Mouse (Mus musculus) MEL (cell line): ENCODE measurements around the gene Mrpl42. TPM values are rescaled to one million over a fixed set of nuclear protein-coding genes. Genes with fewer than 3 reads are reported as not detected.
A peak's percentile ranks its signal among the peaks of the same experiment; 100 is the strongest.

ENCODE experiments used
- DNase-seq: peaks from one replicate; pipeline ENCODE4 v3.0.0; 2011; ENCODE audit warnings: low read depth, low spot score
- H3K27ac ChIP-seq: 2 replicates; pipeline ENCODE4 v1.5.1; 2012; ENCODE audit warnings: low read depth, mild to moderate bottlenecking, control low read depth, low read length, moderate library complexity; ENCODE audit not compliant: control insufficient read depth
- H3K27me3 ChIP-seq, 2 experiments: fragments of 150-350 bp in 1 of 2; sonication (generic) in 1 of 2; 2 replicates each; pipeline ENCODE4 v1.6.1; 2012; ENCODE audit warnings: low read length in 2 of 2, mild to moderate bottlenecking in 2 of 2, improper control_type of control experiment in 1 of 2, moderate library complexity in 1 of 2; ENCODE audit not compliant: insufficient read depth in 2 of 2, control insufficient read depth in 1 of 2
- H3K36me3 ChIP-seq, 2 experiments: 2 replicates each; pipeline ENCODE4 v1.6.1; 2012 to 2014; ENCODE audit warnings: low read length in 2 of 2, improper control_type of control experiment in 1 of 2, inconsistent platforms in 1 of 2, mild to moderate bottlenecking in 1 of 2; ENCODE audit not compliant: insufficient read depth in 2 of 2, control insufficient read depth in 1 of 2
- H3K4me1 ChIP-seq, 2 experiments: fragments of 150-350 bp in 1 of 2; sonication (generic) in 1 of 2; 2 replicates each; pipeline ENCODE4 v1.6.1; 2012; ENCODE audit warnings: low read length in 2 of 2, improper control_type of control experiment in 1 of 2, mild to moderate bottlenecking in 1 of 2; ENCODE audit not compliant: insufficient read depth in 2 of 2, control insufficient read depth in 1 of 2
- H3K4me3 ChIP-seq, 2 experiments: fragments of 150-350 bp in 1 of 2; sonication (generic) in 1 of 2; 2 replicates each; pipeline ENCODE4 v1.5.1; 2012; ENCODE audit warnings: low read depth in 2 of 2, low read length in 2 of 2, mild to moderate bottlenecking in 2 of 2, moderate library complexity in 2 of 2, control low read depth in 1 of 2, improper control_type of control experiment in 1 of 2; ENCODE audit not compliant: control insufficient read depth in 1 of 2, insufficient read depth in 1 of 2
- H3K79me2 ChIP-seq: 2 replicates; pipeline ENCODE4 v1.6.1; 2012; ENCODE audit warnings: mild to moderate bottlenecking, low read length, moderate library complexity; ENCODE audit not compliant: control insufficient read depth, poor library complexity, insufficient read depth
- H3K9ac ChIP-seq: 2 replicates; pipeline ENCODE4 v1.6.1; 2012; ENCODE audit warnings: low read depth, mild to moderate bottlenecking, control low read depth, low read length, moderate library complexity; ENCODE audit not compliant: control insufficient read depth, poor library complexity, severe bottlenecking
- H3K9me3 ChIP-seq: fragments of 150-350 bp; sonication (generic); replicated peaks from 2 replicates; pipeline ENCODE4 v1.6.1; 2012; ENCODE audit warnings: mild to moderate bottlenecking, low read length, improper control_type of control experiment, moderate library complexity; ENCODE audit not compliant: insufficient read depth
- CTCF ChIP-seq, 3 experiments: IDR thresholded peaks in 2 of 3; conservative IDR thresholded peaks in 1 of 3; 2 replicates each; pipeline ENCODE4 v1.5.1; 2011 to 2012; ENCODE audit warnings: low read length in 3 of 3, low read depth in 2 of 3, mild to moderate bottlenecking in 2 of 3, improper control_type of control experiment in 1 of 3, inconsistent platforms in 1 of 3, mixed read lengths in 1 of 3, moderate library complexity in 1 of 3; ENCODE audit not compliant: control insufficient read depth in 1 of 3, insufficient read depth in 1 of 3, poor library complexity in 1 of 3, severe bottlenecking in 1 of 3
- E2F4 ChIP-seq: IDR thresholded peaks from 2 replicates; pipeline ENCODE4 v1.6.1; 2011; ENCODE audit warnings: low read depth, low read length, improper control_type of control experiment, borderline replicate concordance
- GATA1 ChIP-seq: IDR thresholded peaks from 2 replicates; pipeline ENCODE4 v1.6.1; 2011; ENCODE audit warnings: low read depth, low read length, improper control_type of control experiment
- HCFC1 ChIP-seq: IDR thresholded peaks from 2 replicates; pipeline ENCODE4 v1.6.1; 2012; ENCODE audit warnings: low read depth, mild to moderate bottlenecking, inconsistent platforms, low read length, improper control_type of control experiment, moderate library complexity
- JUND ChIP-seq: IDR thresholded peaks from 2 replicates; pipeline ENCODE4 v1.6.1; 2011; ENCODE audit warnings: low read depth, mild to moderate bottlenecking, improper control_type of control experiment, low read length
- MAFK ChIP-seq: IDR thresholded peaks from 2 replicates; pipeline ENCODE4 v1.6.1; 2011; ENCODE audit warnings: low read depth, mild to moderate bottlenecking, low read length, improper control_type of control experiment, borderline replicate concordance
- MAX ChIP-seq: IDR thresholded peaks from 2 replicates; pipeline ENCODE4 v1.6.1; 2011; ENCODE audit warnings: low read length, improper control_type of control experiment
- MAZ ChIP-seq: IDR thresholded peaks from 2 replicates; pipeline ENCODE4 v1.6.1; 2012; ENCODE audit warnings: low read depth, mild to moderate bottlenecking, inconsistent platforms, low read length, improper control_type of control experiment
- MYB ChIP-seq: IDR thresholded peaks from 2 replicates; pipeline ENCODE4 v1.6.1; 2011; ENCODE audit warnings: mild to moderate bottlenecking, low read depth, low read length, improper control_type of control experiment
- POLR2A ChIP-seq, 2 experiments: IDR thresholded peaks; 2 replicates each; pipeline ENCODE4 v1.6.1; 2011 to 2012; ENCODE audit warnings: low read length in 2 of 2, mild to moderate bottlenecking in 2 of 2, control low read depth in 1 of 2, improper control_type of control experiment in 1 of 2, low read depth in 1 of 2, moderate library complexity in 1 of 2; ENCODE audit not compliant: control insufficient read depth in 1 of 2, insufficient read depth in 1 of 2, poor library complexity in 1 of 2
- POLR2AphosphoS5 ChIP-seq: IDR thresholded peaks from 2 replicates; pipeline ENCODE4 v1.6.1; 2012; ENCODE audit warnings: low read depth, borderline replicate concordance, mild to moderate bottlenecking, inconsistent platforms, low read length, moderate library complexity, mixed read lengths
- SMC3 ChIP-seq: IDR thresholded peaks from 2 replicates; pipeline ENCODE4 v1.6.1; 2011; ENCODE audit warnings: low read depth, low read length, improper control_type of control experiment
- TAL1 ChIP-seq: IDR thresholded peaks from 2 replicates; pipeline ENCODE4 v1.6.1; 2012; ENCODE audit warnings: mild to moderate bottlenecking, inconsistent platforms, low read length, moderate library complexity, mixed read lengths
- TBP ChIP-seq: IDR thresholded peaks from 2 replicates; pipeline ENCODE4 v1.8.0; 2011; ENCODE audit warnings: low read depth, low read length, improper control_type of control experiment
- TCF12 ChIP-seq: IDR thresholded peaks from 2 replicates; pipeline ENCODE4 v1.6.1; 2014; ENCODE audit warnings: low read depth, mild to moderate bottlenecking, inconsistent platforms, low read length, improper control_type of control experiment, moderate library complexity
- USF1 ChIP-seq: IDR thresholded peaks from 2 replicates; pipeline ENCODE4 v1.6.1; 2014; ENCODE audit warnings: low read depth, mild to moderate bottlenecking, inconsistent platforms, low read length, improper control_type of control experiment, moderate library complexity
- ZC3H11A ChIP-seq: IDR thresholded peaks from 2 replicates; pipeline ENCODE4 v1.6.1; 2012; ENCODE audit warnings: low read depth, mild to moderate bottlenecking, inconsistent platforms, low read length, improper control_type of control experiment
- ZNF384 ChIP-seq: IDR thresholded peaks from 2 replicates; pipeline ENCODE4 v1.6.1; 2012; ENCODE audit warnings: low read depth, mild to moderate bottlenecking, inconsistent platforms, low read length, improper control_type of control experiment
- polyA plus RNA-seq, 2 experiments: library from polyadenylated mRNA; stranded (reverse) in 1 of 2; unstranded in 1 of 2; fragments of >175 nt in 1 of 2; fragments of >200 nt in 1 of 2; gene quantifications; 2 replicates each; pipeline versions ENCODE4 v1.2.1 to v1.2.4; 2012; ENCODE audit warnings: low replicate concordance in 2 of 2, low read depth in 1 of 2; ENCODE audit not compliant: insufficient read length in 2 of 2, insufficient read depth in 1 of 2, missing spikeins in 1 of 2
- total RNA-seq: library from RNA; depleted of rRNA; stranded (reverse); fragments of 300-350 nt; gene quantifications from 2 replicates; pipeline ENCODE4 v1.2.3, GENCODE M21; 2012

Gene Mrpl42
- total and polyA plus RNA-seq, 3 experiments = 187 to 1,026 (median 298) TPM

- no peak overlapping the region for H3K4me3 ChIP-seq
Measured at GRCm38 (mm10) chr10:95468894-95469293, 32.8 kb downstream of the Mrpl42 start.

GRCm38 (mm10) chr10:95465485-95465896 is 36.2 kb downstream of the Mrpl42 start:
- no peak overlapping the region for H3K4me3 ChIP-seq
- H3K4me1 ChIP-seq = peaks cover 0 to 8% of the 10 kb centered on the region in 2 experiments; a peak in 3 of 4 replicates
- H3K27ac ChIP-seq = no peak overlapping the region
- peaks cover 0 to 9% of the 10 kb centered on the region in 2 experiments; a peak in 2 of 4 replicates for H3K36me3 ChIP-seq
- no peak for DNase-seq
- no peaks in the 10 kb centered on the region for H3K9me3 ChIP-seq
- H3K27me3 ChIP-seq = no peaks in the 10 kb centered on the region
- H3K9ac ChIP-seq = no peak overlapping the region
- TF ChIP-seq ZNF384 (no peak), ZC3H11A (no peak), TCF12 (no peak), MAFK (no peak), SMC3 (no peak), USF1 (no peak), POLR2A (IDR thresholded peaks at IDR 0.05; ENCODE audit: control insufficient read depth in 1 of 2, insufficient read depth in 1 of 2, low read depth in 1 of 2, low read length in 2 of 2, poor library complexity in 1 of 2) (no peak), MYB (no peak), POLR2AphosphoS5 (no peak), TBP (no peak), GATA1 (no peak), E2F4 (no peak), MAX (no peak)
- TF ChIP-seq, all 39 proteins: peak for 0
- no peaks in the 10 kb centered on the region for H3K79me2 ChIP-seq

More at GRCm38 (mm10) chr10:95468894-95469293, 32.8 kb downstream of the Mrpl42 start:
- H3K36me3 ChIP-seq = no peaks in the 10 kb centered on the region
- no peak for DNase-seq
- H3K27ac ChIP-seq = no peak overlapping the region
- H3K9ac ChIP-seq = no peak overlapping the region
- no peaks in the 10 kb centered on the region for H3K27me3 ChIP-seq
- no peaks in the 10 kb centered on the region for H3K4me1 ChIP-seq
- no peaks in the 10 kb centered on the region for H3K79me2 ChIP-seq
- no peak for TF ChIP-seq ZC3H11A
- TF ChIP-seq ZNF384 = 0 out of 2 replicates have a peak, but pooled peaks have one; percentile 0
- no peaks in the 10 kb centered on the region for H3K9me3 ChIP-seq

- DNase-seq = no peak
- H3K9ac ChIP-seq = no peak overlapping the region
- TF ChIP-seq TAL1 (no peak), MAFK (no peak), JUND (no peak), CTCF (IDR thresholded peaks at IDR 0.05 in 2 of 3, conservative IDR thresholded peaks at IDR 0.05 in 1 of 3; ENCODE audit: control insufficient read depth in 1 of 3, insufficient read depth in 1 of 3, low read depth in 2 of 3, low read length in 3 of 3, poor library complexity in 1 of 3, severe bottlenecking in 1 of 3) (no peak), MAZ (no peak), HCFC1 (no peak), MYB (no peak), ZNF384 (no peak)
- no peaks in the 10 kb centered on the region for H3K79me2 ChIP-seq
- no peaks in the 10 kb centered on the region for H3K27me3 ChIP-seq
- no peaks in the 10 kb centered on the region for H3K9me3 ChIP-seq
- peaks cover 0 to 9% of the 10 kb centered on the region in 2 experiments; a peak in 2 of 4 replicates for H3K36me3 ChIP-seq
- no peak overlapping the region for H3K27ac ChIP-seq
- H3K4me1 ChIP-seq = peaks cover 0 to 8% of the 10 kb centered on the region in 2 experiments; a peak in 3 of 4 replicates
- no peak overlapping the region for H3K4me3 ChIP-seq
Measured at GRCm38 (mm10) chr10:95464527-95464926, 37.2 kb downstream of the Mrpl42 start.
